Mouse (Mus musculus) embryo, embryonic 9.5 days (tissue): Measurements from ENCODE around the gene Sec16a.

Source experiments
- DNase-seq: peaks from one replicate; pipeline ENCODE4 v3.0.0-alpha.2; 2017; ENCODE audit errors: extremely low spot score

The Sec16a gene

GRCm38 (mm10) chr2:26474789-26475504, 29.9 kb upstream of the Sec16a start:
- DNase-seq = no peak

GRCm38 (mm10) chr2:26472312-26473090, 27.5 kb upstream of the Sec16a start:
- no peak for DNase-seq

DNA sequence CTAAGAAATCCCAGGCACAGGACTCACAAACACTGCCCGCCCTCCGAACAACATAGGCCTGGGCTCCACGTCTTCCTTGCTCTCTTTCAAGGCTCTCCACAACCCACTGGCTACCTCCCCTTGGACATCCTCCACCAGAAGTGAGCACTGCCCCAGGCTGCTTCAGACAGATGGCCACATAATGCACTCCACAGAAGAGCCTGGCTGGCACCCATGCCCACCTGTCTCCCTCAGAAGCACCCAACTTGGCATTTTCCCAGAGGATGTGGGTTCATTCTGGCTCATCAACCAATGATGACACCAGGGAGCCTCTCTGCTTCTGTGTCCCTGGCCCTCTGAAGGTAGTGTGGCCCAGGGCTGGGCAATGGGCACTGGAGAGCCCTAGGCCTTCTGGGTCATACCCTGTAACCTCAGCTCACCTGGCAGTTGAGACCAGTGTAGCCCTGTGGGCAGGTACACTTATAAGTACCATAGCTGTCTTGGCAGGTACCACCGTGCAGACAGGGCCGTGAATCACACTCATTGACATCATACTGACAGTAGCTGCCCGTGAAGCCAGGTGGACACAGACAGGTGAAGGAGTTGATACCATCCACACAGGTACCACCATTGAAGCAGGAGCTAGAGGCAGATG, 26.8 kb upstream of the Sec16a start:
- DNase-seq = no peak

DNA sequence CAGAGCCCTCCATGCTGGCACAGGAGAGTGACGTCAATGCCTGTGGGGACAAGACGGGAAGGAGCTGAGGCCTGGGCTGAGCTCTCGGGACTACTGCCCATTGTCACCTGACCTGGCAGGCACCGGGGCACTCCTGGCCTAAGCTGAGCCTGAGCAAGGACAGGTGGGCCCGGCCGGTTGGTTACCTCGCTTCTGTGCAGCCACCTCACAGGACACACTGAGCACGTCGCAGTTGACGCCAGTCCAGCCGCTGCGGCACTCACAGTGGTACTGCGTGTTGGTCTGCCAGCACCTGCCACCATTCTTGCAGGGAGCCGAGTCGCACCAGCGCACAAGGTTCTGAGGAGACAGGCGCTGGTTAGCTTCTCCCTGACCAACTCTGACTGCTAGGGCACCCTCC, 26.0 kb upstream of the Sec16a start:
- DNase-seq = no peak

- no peak for DNase-seq
These were observed 23.4 kb upstream of the Sec16a start for GRCm38 (mm10) chr2:26468376-26468775.

DNA sequence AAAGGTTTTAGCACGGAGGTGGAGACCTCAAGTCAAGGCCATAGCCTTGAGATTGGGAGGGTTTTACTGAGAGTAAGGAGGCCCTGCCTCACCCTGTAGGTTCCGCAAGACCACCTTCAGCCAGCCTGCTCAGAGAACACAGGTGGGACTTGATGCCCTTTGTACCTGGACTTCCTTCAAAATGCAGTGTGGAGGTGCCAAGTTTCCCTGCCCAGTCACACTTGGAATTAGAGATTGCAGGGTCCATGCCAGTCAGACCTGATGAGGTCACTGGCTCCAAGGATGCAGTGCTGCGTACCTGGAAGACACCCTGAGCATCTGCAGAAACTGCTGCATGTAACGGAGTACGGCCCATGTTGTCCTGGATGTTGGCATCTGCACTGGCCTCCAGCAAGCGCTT, 18.4 kb upstream of the Sec16a start:
- DNase-seq = no peak

GRCm38 (mm10) chr2:26462980-26463379, 18.0 kb upstream of the Sec16a start:
- no peak for DNase-seq

DNA sequence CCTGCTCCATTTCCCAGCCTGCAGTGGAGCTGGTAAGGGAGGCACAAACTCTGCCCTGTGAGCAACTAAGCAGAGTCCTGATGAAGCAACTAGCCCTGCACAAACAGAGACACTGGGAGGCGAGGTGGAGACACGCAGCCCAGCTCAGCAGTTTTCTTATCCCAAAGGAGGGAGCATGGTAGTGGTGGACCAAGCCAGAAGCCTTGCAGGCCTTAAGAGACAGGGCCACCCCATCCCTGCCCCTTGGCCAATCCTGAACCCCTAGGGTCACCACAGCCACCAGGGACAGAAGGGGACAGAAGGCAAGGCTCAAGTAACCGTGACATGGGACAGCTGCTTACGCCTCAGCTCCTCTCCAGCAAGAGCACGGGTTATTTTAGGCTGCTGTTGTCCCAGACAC, 16.7 kb upstream of the Sec16a start:
- DNase-seq = no peak

DNA sequence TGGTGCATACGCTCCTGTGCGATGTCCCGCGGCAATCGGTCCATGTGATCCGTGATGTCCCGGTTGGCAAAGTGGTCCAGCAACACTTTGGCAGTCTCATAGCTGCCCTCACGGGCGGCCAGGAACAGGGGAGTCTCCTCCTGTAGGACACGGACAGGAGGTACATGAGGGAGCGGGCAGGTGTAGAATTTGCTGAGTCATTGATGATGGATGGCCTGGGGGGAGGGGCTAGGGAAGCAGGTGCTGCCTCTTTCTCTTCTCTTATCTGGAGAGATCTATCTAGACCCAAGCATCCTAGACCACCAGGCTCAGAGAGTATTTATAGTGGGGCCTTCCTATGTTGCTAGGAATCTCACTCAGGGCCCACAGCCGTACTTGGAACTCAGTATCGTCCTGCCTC, 15.8 kb upstream of the Sec16a start:
- DNase-seq = no peak

DNA sequence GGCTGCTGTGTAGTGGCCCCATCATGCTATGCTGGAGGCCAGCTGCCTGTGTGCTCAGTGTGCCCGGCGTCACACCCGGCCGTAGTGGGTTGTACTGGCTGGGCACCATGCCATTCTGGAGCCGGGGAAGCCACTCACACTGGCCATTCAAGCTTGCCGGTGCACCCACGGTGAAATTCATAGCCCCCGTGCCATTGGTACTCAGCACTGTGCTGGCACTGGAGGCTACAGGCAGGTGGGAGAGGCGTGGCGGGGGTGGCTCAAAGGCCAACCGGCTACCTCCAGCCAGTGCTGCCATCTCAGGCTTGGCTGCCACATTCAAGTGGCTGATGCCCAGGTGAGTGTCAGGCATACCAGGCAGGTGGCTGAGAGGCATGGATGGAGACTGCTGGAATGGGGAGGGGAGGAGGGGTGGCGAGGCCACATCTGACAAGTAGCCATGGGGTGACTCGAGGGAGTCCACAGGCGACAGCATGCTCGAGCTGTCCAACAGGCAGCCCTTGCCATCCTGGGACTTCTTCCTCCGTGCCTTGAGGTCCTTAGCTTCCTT, 15.2 kb upstream of the Sec16a start:
- no peak for DNase-seq

GRCm38 (mm10) chr2:26459478-26459877, 14.5 kb upstream of the Sec16a start:
- peak; percentile 34 for DNase-seq

DNA sequence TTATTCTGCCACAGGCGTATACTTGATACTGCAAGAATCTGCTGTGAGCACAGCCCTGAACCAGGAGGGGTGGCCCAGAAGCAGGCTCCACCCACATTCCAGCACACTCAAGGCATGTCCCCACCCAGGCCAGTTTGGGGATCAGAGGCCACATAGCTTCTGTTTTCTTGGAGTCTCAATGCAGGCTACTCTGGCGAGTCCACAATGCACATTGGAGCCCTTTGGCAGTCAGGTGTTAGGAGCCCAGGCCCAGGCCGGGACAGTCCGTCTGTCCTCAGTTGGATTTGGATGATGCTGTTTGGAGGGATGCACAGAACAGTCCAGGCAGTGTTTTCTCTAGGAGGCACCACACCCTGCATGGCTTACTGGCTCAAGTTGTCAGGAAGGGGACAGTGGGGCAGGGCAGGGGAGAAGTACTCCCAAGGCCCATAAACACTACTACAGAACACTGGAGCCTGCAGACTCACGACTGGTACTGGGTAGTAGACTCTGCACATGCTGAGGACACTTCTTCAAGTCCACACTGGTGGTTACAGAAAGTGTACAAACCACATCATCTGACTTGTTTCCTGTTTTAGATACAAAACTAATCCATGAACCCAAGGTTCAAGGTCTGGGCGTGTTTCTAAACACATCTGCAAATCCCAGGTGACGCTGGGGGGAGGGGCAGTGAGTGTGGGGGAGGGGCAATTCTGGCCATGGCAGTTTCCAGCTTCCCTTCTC, 13.5 kb upstream of the Sec16a start:
- DNase-seq = peak; percentile 64

DNA sequence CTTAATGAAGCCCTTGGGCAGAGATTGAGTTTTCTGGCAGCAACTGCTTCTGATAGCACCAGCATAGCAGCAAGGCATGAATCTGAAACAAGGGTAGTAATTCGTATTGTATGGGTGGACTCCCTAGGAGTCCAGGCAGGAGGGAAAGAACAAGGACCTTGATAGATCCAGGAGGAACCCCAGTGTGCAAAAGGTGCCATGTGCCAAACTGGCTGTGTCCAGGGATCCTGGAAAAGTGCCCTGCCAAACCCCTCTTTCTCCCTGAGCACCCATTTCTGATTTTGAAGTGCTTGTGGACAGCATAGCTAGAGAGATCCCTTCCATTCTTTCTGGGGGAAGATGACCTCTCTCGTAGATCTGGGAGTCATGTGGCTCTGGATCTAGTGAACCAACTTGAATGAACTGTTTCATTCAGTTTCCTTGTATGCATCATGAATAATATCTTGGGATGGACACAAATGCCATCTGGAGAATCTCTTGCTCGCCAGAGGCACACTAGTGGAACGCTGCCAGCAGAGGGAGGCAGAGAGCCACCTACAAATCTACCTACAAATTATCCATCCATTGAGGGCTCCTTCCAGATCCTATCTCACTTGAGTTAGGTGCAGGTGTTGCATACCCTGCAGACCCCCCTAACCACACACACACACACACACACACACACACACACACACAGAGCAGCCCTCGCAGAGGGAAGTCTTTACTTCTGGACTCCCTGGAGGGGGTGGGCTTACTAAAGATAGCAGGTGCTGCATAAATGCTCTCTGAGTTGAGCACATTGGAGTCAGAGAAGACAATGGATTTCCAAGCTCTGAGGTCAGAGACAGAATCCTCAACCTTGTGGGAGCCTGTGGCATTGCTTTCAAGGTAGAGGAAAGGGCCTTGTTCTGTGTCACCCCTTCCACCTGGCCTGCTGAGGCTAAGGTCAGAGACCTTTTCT, 4.4 kb upstream of the Sec16a start:
- peak; percentile 77 for DNase-seq

GRCm38 (mm10) chr2:26447451-26447850, 2.4 kb upstream of the Sec16a start:
- DNase-seq = no peak

DNA sequence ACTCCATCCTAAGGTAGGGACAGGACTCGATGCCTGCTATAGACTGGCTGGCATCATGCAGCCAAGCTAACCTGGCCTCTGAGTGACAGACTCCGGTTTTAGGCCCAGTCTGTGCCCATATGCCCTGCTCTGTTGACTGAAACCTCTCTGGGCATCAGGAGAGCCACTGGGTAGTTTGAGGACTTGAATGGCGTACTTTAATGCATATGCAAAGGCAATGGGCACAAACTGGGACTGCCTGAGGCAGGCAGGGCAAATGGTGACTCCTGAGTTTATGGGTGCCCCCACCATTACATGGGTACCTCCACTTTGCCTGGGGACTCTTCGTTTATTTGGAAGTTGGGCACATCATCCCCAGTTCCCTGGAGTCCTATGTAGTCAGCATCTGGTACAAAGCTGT, 1.7 kb upstream of the Sec16a start:
- DNase-seq = no peak

GRCm38 (mm10) chr2:26445666-26446445, 840 bp upstream of the Sec16a start:
- DNase-seq = no peak

GRCm38 (mm10) chr2:26444368-26444767, 648 bp downstream of the Sec16a start:
- no peak for DNase-seq

DNA sequence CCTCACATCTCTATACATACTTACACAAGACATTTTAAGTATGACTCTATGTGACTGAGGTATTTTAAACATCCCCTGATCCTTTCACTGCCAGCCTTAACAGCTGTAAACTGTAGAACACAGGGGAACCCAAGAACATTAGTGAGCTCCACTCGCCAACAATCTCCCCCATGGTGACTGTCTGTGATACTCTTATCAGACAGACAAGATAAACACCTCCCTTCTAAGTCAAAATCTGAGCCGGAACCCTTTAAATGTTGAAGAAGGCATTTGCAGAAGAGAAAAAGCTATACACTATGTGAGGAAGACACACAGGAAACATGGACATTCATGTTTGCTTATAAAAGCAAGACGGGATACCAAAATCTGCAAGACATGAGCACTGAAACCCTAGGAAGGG, 1.1 kb downstream of the Sec16a start:
- no peak for DNase-seq

DNA sequence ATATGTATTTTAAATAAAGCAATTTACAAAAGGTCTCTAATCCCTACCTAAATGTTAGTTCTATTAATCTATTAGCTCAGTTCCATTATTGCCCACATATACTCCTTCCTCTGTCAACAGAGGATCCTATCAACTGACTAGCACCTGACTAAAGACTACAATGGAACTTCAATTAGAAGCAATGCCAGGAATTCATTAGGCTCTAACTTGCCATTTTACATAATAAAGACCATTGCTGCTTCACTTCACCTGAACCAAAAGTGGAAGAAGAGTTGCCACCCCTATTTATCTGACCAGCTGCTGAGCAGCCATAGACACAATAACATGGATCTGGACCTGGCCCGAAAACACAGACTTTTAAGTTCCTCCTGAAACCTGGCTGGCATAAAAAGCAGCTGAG, 2.2 kb downstream of the Sec16a start:
- no peak for DNase-seq

- no peak for DNase-seq
These were observed 3.3 kb downstream of the Sec16a start for GRCm38 (mm10) chr2:26441688-26442087.
